Mouse (Mus musculus): ENCODE measurements around the gene Gbgt1. TPM values are rescaled to one million over a fixed set of nuclear protein-coding genes. Genes with fewer than 3 reads are reported as not detected.

Gbgt1 gene
- polyA plus RNA-seq, 1 experiment = 2.5 TPM

- peak; percentile 44 for DNase-seq
- no peaks in the 10 kb centered on the region for H3K36me3 ChIP-seq (ENCODE audit: control insufficient read depth, insufficient read depth, low read length)
- WGBS = 5% methylated on average over 47 of the region's 47 CpGs
- no peak overlapping the region for H3K27ac ChIP-seq (ENCODE audit: control insufficient read depth, insufficient read depth, low read length)
- H3K27me3 ChIP-seq (ENCODE audit: control insufficient read depth, insufficient read depth, low read length) = no peaks in the 10 kb centered on the region; the same call in 1 of the 2 replicates
- peaks cover 29% of the 10 kb centered on the region for H3K4me1 ChIP-seq (replicated peaks; ENCODE audit: control insufficient read depth, insufficient read depth, low read length)
- TF ChIP-seq CTCF (IDR thresholded peaks at IDR 0.05; ENCODE audit: borderline replicate concordance, control insufficient read depth, extremely low read depth, insufficient read depth, low read length, poor library complexity) (0 out of 2 replicates have a peak, but pooled peaks have one; percentile 5), POLR2A (IDR thresholded peaks at IDR 0.05; ENCODE audit: control insufficient read depth, extremely low read depth, insufficient read depth, low read length, poor library complexity) (no peak)
- peak overlapping the region; percentile 60 for H3K4me3 ChIP-seq (ENCODE audit: control insufficient read depth, insufficient read depth, low read length)
These were observed 17.0 kb downstream of the Gbgt1 start for GRCm38 (mm10) chr2:28513431-28514370.

GRCm38 (mm10) chr2:28514489-28514888 lies 17.8 kb downstream of the Gbgt1 start:
- Histone ChIP-seq H3K27me3 (ENCODE audit: control insufficient read depth, insufficient read depth, low read length) (no peaks in the 10 kb centered on the region; the same call in 1 of the 2 replicates), H3K27ac (ENCODE audit: control insufficient read depth, insufficient read depth, low read length) (no peak overlapping the region), H3K4me3 (ENCODE audit: control insufficient read depth, insufficient read depth, low read length) (no peak overlapping the region), H3K4me1 (replicated peaks; ENCODE audit: control insufficient read depth, insufficient read depth, low read length) (peaks cover 32% of the 10 kb centered on the region), H3K36me3 (ENCODE audit: control insufficient read depth, insufficient read depth, low read length) (no peaks in the 10 kb centered on the region)
- 27% methylated on average over 5 of the region's 5 CpGs for WGBS
- TF ChIP-seq POLR2A (IDR thresholded peaks at IDR 0.05; ENCODE audit: control insufficient read depth, extremely low read depth, insufficient read depth, low read length, poor library complexity) (no peak), CTCF (IDR thresholded peaks at IDR 0.05; ENCODE audit: borderline replicate concordance, control insufficient read depth, extremely low read depth, insufficient read depth, low read length, poor library complexity) (peak; percentile 62; the same call in 1 of the 2 replicates)
- peak; percentile 87 for DNase-seq

- Histone ChIP-seq H3K27me3 (ENCODE audit: control insufficient read depth, insufficient read depth, low read length) (no peaks in the 10 kb centered on the region; the same call in 1 of the 2 replicates), H3K27ac (ENCODE audit: control insufficient read depth, insufficient read depth, low read length) (no peak overlapping the region)
- WGBS = 46% methylated on average over 5 of the region's 5 CpGs
These were observed 20.7 kb downstream of the Gbgt1 start for GRCm38 (mm10) chr2:28517206-28517909.

GRCm38 (mm10) chr2:28518231-28518630 lies 21.5 kb downstream of the Gbgt1 start:
- DNase-seq = peak; percentile 17
- Histone ChIP-seq H3K36me3 (ENCODE audit: control insufficient read depth, insufficient read depth, low read length) (no peaks in the 10 kb centered on the region), H3K27ac (ENCODE audit: control insufficient read depth, insufficient read depth, low read length) (no peak overlapping the region), H3K27me3 (ENCODE audit: control insufficient read depth, insufficient read depth, low read length) (no peaks in the 10 kb centered on the region; the same call in 1 of the 2 replicates), H3K4me3 (ENCODE audit: control insufficient read depth, insufficient read depth, low read length) (no peak overlapping the region), H3K4me1 (replicated peaks; ENCODE audit: control insufficient read depth, insufficient read depth, low read length) (peaks cover 32% of the 10 kb centered on the region)
- no peak for TF ChIP-seq POLR2A (IDR thresholded peaks at IDR 0.05; ENCODE audit: control insufficient read depth, extremely low read depth, insufficient read depth, low read length, poor library complexity)
- TF ChIP-seq CTCF (IDR thresholded peaks at IDR 0.05; ENCODE audit: borderline replicate concordance, control insufficient read depth, extremely low read depth, insufficient read depth, low read length, poor library complexity) = no peak
- WGBS = 30% methylated on average over 2 of the region's 2 CpGs

More at GRCm38 (mm10) chr2:28517206-28517909, 20.7 kb downstream of the Gbgt1 start:
- Histone ChIP-seq H3K4me1 (replicated peaks; ENCODE audit: control insufficient read depth, insufficient read depth, low read length) (peaks cover 37% of the 10 kb centered on the region), H3K4me3 (ENCODE audit: control insufficient read depth, insufficient read depth, low read length) (no peak overlapping the region), H3K36me3 (ENCODE audit: control insufficient read depth, insufficient read depth, low read length) (no peaks in the 10 kb centered on the region)
- TF ChIP-seq CTCF (IDR thresholded peaks at IDR 0.05; ENCODE audit: borderline replicate concordance, control insufficient read depth, extremely low read depth, insufficient read depth, low read length, poor library complexity) = peak; percentile 86; the same call in 1 of the 2 replicates
- no peak for TF ChIP-seq POLR2A (IDR thresholded peaks at IDR 0.05; ENCODE audit: control insufficient read depth, extremely low read depth, insufficient read depth, low read length, poor library complexity)
- peak; percentile 65 for DNase-seq

- Histone ChIP-seq H3K27ac (ENCODE audit: control insufficient read depth, insufficient read depth, low read length) (no peak overlapping the region), H3K4me3 (ENCODE audit: control insufficient read depth, insufficient read depth, low read length) (no peak overlapping the region), H3K4me1 (replicated peaks; ENCODE audit: control insufficient read depth, insufficient read depth, low read length) (peaks cover 25% of the 10 kb centered on the region), H3K27me3 (ENCODE audit: control insufficient read depth, insufficient read depth, low read length) (no peaks in the 10 kb centered on the region), H3K36me3 (ENCODE audit: control insufficient read depth, insufficient read depth, low read length) (no peaks in the 10 kb centered on the region)
- WGBS = 89% methylated on average over 5 of the region's 5 CpGs
- no peak for TF ChIP-seq POLR2A (IDR thresholded peaks at IDR 0.05; ENCODE audit: control insufficient read depth, extremely low read depth, insufficient read depth, low read length, poor library complexity)
- TF ChIP-seq CTCF (IDR thresholded peaks at IDR 0.05; ENCODE audit: borderline replicate concordance, control insufficient read depth, extremely low read depth, insufficient read depth, low read length, poor library complexity) = no peak
- no peak for DNase-seq
These were observed 23.9 kb downstream of the Gbgt1 start for GRCm38 (mm10) chr2:28520581-28520980.

GRCm38 (mm10) chr2:28521571-28522151 lies 25.0 kb downstream of the Gbgt1 start:
- Histone ChIP-seq H3K4me3 (ENCODE audit: control insufficient read depth, insufficient read depth, low read length) (no peak overlapping the region), H3K27me3 (ENCODE audit: control insufficient read depth, insufficient read depth, low read length) (no peaks in the 10 kb centered on the region), H3K4me1 (replicated peaks; ENCODE audit: control insufficient read depth, insufficient read depth, low read length) (peaks cover 36% of the 10 kb centered on the region), H3K27ac (ENCODE audit: control insufficient read depth, insufficient read depth, low read length) (no peak overlapping the region), H3K36me3 (ENCODE audit: control insufficient read depth, insufficient read depth, low read length) (no peaks in the 10 kb centered on the region)
- TF ChIP-seq POLR2A (IDR thresholded peaks at IDR 0.05; ENCODE audit: control insufficient read depth, extremely low read depth, insufficient read depth, low read length, poor library complexity) (no peak), CTCF (IDR thresholded peaks at IDR 0.05; ENCODE audit: borderline replicate concordance, control insufficient read depth, extremely low read depth, insufficient read depth, low read length, poor library complexity) (no peak)
- WGBS = 82% methylated on average over 6 of the region's 6 CpGs
- DNase-seq = no peak

Measured in thymus, adult 2 months (tissue).